Mouse (Mus musculus) gastrocnemius, postnatal 36 days (tissue): ENCODE data around the gene Sgcd. TPM values are rescaled to one million over a fixed set of nuclear protein-coding genes. Genes with fewer than 3 reads are reported as not detected.

Experiments used
- DNase-seq, 2 experiments: peaks; one replicate each; pipeline ENCODE4 v3.0.0; 2022
- intact Hi-C: fragments of 180-260 bp; cut with DNase I; formaldehyde crosslinking; loops from one replicate; pipeline ENCODE4 v1.15.1; 2025
- total RNA-seq, 2 experiments: library from RNA; stranded (reverse); gene quantifications; 2 replicates each; pipeline ENCODE4 v1.2.3; 2021

Sgcd gene
- total RNA-seq, 2 experiments from 2014 or later = 54.2 to 62.1 TPM

- intact Hi-C loops = no loop called here
- DNase-seq = no peak
Observed at GRCm38 (mm10) chr11:47170926-47171625, 817.7 kb downstream of the Sgcd start.

DNA sequence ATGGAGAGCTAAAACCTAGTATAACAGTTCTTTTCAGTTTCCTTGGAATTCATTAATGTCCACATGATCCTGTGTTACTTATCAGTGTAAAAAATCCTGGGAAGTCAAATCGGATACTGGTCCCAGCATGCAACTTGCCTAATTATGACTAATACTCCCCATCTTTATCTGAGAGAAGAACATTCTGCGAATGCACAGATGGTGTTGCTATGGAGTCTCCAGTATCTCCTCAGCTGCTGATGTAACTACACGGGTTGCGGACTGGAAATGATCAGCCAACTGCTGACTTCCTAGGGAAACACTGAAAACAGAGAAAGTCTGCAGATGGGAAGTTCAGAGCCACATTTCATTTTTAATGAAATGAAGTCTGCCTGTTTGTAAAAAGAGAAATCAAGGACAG, 821.4 kb downstream of the Sgcd start:
- intact Hi-C loops = no loop called here
- no peak for DNase-seq

GRCm38 (mm10) chr11:47158089-47158488, 830.7 kb downstream of the Sgcd start:
- intact Hi-C loops = no loop called here
- no peak for DNase-seq

- intact Hi-C loops = no loop called here
- no peak for DNase-seq
Observed at GRCm38 (mm10) chr11:47156730-47157693, 831.8 kb downstream of the Sgcd start.

DNA sequence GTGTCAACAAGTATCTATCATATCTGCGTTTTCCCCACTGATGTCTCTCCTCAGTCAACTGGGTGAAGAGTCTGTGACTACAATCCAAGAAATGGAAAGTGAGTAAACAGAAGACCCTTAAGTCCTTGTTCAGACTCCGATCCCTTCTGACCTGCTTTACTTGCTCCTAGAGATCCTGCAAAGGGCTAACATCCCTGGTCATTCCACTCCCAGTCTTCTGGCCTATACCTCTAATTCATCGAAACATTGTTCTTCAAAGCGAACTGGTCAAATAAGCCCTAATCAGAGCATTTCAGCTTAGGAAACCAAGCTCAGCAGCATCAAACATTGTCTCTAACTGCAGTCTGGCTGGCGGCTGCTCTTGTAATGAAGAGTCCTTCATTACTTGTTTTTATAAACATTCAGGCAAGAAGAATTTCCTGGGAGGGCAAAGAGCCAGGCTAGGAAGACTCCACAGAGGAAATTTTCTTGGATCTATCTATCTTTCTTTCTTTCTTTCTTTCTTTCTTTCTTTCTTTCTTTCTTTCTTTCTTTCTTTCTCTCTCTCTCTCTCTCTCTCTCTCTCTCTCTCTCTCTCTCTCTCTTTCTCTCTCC, 833.8 kb downstream of the Sgcd start:
- intact Hi-C loops = no loop called here
- DNase-seq = no peak

DNA sequence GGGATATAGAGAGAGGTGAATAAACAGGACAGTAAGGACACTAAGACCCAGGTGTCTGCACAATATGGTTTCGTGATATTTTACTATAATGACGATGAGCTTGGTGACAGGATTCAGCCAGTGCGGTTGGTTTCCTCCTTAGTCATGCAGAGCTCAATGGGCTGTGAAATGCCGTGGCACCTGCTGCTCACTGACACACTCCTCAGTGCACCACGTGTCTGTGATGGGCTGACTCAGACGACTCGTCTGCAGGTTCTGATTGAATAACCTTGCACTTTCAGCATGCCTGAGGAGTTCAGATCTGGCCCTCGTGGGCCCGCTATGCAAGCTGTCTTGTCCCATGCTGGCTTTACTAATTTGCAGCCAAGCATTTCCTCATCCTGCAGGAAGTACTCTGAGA, 839.2 kb downstream of the Sgcd start:
- intact Hi-C loops = no loop called here
- DNase-seq = no peak

DNA sequence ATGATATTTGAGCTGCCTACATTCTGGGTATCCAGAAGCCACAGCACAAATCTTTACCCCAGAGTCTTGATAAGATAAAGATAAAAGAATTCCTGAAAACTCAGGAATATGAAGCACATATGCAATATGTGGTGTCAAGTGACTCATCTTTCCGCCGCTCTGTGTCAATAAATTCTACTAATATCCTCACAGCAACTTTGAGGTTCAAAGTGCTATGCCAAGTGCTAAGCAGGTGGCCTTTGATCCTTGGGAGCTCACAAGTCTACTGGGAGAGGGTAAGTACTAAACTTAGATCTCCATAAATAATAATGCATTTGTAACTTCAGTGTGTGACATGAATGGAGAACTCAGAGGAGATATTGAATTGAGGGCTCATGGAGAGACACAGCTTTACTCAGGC, 848.9 kb downstream of the Sgcd start:
- intact Hi-C loops = no loop called here
- no peak for DNase-seq

DNA sequence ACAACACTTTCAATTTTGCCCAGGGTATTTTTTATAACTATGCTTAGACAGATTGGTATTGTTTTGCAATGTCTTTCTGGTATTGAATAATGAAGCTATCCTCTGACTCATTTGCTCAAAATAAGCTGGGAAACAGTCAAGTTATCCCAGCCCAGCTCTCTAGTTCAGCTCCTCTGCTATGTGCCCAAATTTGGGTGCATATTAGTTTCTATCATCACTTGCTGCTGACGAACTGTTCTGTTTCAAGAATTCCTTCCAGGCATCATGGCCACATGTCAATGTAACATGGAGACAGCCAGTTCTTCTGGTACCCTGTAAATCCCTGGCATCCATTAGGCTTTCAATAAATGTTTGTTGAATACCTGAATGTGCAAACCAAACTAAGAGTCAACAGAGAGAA, 849.5 kb downstream of the Sgcd start:
- intact Hi-C loops = no loop called here
- no peak for DNase-seq

DNA sequence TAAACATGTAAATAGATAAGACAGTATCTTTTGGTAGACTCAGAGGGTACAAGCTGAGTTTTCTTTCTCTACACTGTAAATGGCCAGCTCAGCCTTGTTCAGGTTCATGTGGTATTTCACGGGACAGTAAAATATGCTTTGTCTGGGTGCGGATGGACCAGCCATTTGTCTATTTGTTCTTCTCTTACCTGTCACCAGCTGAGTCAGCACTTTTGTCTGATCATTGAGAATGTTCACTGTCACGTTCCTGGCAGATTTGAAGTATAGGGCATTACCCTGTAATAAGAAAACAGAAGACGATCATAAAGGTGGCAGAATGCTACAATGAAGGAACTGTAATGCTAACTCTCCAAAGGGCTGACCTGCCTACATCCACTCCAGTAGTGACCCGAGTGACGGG, 856.4 kb downstream of the Sgcd start:
- no peak for DNase-seq
- intact Hi-C loops = no loop called here

- DNase-seq = no peak
- intact Hi-C loops = no loop called here
Observed at GRCm38 (mm10) chr11:47130432-47130831, 858.3 kb downstream of the Sgcd start.

DNA sequence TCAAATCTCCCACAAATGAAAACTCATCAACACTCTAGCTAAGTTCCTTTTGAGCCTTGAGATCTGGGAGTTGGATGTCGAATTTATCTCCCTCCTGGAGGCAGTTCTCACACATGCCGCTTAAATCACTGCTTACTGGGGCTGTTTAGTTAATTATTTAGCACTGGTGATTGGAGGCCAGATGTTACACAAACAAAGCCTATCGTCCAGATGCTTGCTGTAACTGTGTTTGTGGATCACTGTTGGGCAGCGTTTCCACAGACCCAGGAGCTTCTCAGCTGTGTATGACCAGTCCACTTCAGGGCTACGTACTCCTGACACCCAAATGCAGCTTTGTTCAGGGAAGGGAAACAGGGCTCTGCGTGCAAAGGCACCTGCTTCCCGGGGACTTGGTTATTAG, 858.8 kb downstream of the Sgcd start:
- intact Hi-C loops = no loop called here
- no peak for DNase-seq

DNA sequence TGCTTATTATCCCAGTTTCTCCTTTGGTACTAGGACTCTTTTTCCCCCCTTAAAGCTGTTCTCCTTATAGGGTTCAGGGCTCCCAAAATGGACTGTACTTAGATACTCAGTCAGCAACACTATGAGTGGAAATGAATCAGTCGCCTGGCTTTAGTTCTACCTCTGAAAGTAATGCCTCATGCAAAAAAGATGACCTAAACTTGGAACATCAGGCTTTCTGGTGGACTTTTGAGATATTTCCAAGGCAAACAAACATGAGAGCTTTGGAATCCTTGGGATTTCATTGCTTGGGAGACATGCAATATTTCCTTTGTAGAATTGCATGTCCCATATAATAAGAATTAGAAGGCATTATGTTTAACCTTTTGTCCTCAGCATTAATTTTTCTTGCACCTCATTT, 859.6 kb downstream of the Sgcd start:
- intact Hi-C loops = no loop called here
- DNase-seq = no peak

DNA sequence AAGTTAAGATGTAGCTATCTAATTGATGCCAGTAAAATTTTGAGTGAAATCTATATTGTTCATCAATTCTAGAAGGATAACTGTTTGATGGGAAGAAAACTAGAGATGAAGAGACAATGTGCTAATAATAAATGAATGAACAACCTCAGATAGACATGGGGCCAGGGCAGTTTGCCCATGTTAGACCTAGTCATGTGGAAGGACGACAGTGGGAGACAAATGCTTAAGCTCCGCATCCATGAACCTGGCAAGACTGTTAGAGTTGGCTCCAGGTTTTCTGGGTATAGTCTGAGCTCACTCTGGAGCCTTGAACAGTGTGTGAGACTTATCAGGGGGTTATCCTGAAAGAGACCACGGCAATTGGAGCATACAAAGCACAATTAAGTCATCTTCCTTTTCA, 860.4 kb downstream of the Sgcd start:
- intact Hi-C loops = no loop called here
- no peak for DNase-seq

GRCm38 (mm10) chr11:47120874-47121273, 867.9 kb downstream of the Sgcd start:
- DNase-seq = no peak
- intact Hi-C loops = no loop called here

DNA sequence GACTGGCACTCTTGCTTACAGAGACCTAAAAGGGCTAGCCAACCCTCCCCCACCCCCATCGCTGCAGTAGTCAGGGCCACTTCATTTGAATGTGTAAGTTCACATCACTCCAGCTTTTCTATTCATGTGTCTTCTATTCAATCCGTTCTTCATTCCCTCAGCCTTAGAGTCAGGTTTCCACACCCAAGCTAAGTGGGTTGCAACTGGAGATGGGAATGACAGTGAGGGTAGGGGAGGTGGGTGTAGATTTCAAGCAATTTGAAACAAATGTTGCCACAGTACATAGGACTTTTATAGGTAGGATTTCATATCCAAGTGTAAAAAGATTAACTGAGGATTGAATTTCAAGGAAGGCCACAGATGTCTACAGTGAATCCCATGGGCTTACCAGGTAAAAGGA, 870.9 kb downstream of the Sgcd start:
- intact Hi-C loops = no loop called here
- DNase-seq = no peak

GRCm38 (mm10) chr11:47114366-47114765, 874.4 kb downstream of the Sgcd start:
- intact Hi-C loops = no loop called here
- no peak for DNase-seq

DNA sequence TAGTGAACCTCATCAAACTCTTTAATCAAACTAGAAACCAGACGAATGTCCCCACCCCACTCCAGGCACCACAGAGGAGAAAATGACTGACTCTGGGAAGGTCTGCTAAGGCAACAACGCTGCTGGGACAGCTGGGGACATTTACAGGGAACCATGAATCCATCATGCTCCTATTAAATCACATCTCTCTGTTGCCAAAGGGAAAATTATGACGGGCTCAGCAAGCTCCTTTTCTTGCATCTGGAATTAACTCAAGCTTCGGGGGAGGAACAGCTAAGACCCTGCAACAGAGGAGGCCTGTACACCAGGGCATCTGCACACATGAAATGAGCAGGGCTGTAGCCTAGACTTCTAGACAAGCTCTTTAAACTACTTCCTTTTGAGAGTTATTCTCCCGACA, 875.7 kb downstream of the Sgcd start:
- no peak for DNase-seq
- intact Hi-C loops = no loop called here

DNA sequence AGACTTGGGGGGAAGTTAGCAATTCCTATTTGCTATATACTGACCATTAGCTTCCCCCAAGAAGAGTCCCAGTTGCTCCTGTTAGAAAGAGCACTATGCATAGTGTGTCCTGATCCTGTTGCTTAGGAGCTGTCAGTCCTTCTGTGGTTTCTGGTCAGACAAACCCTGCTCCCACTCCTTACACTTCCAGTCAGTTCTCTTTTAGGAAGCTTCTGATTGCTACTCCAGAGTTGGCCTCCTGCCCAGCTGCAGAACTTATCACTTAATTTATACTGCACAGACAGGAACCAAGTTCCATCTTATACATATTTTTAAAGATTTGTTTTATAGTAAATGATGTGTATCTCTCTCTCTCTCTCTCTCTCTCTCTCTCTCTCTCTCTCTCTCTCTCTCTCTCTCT, 878.5 kb downstream of the Sgcd start:
- intact Hi-C loops = no loop called here
- no peak for DNase-seq

DNA sequence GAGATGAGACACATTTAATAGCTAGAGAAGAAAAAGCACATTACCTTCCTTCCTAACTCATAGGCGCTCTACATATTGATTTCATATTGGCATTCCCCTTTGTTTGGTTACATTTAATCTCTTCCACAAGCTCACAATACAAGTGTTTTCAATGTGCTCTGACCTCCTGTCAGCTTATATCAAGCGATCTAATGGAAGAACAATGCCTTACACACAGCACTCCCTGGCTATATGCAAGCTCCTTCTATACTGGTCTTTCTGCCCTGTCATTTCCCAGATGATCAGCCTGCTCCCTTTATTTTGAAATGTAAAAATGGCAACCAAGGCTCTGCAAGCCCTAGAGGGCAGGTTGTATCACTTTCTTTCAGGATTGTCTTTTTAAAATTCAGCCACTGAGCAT, 881.1 kb downstream of the Sgcd start:
- intact Hi-C loops = no loop called here
- no peak for DNase-seq

GRCm38 (mm10) chr11:47093296-47093912, 895.4 kb downstream of the Sgcd start:
- no peak for DNase-seq
- intact Hi-C loops = no loop called here

DNA sequence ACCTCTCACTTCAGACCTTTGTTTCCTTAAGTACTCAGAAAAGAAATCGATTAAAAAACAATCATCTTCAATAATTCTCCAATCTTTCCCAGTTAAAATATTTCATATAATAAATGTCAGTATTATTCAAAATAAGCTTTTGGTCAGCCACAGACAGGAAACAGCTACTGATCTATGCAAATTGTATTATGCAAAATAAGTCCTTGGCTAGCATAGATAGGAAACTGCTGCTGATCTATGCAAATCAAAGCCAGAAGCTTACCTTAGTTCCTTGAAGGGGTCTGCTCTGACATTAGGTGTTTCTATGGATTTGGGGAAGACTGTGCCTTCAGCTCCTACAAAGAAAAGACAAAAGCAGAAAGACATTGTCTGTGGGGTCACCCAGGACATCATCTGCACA, 906.3 kb downstream of the Sgcd start:
- intact Hi-C loops = no loop called here
- DNase-seq = no peak
